Mouse (Mus musculus): ENCODE results near the gene Armt1.
"Not testable (repeated sequence)": the region's sequence is repeated elsewhere in the genome, so short reads cannot be mapped to it uniquely, and the experiment has no call there.

Gene Armt1

GRCm38 (mm10) chr10:4432123-4432931, at the start of gene Armt1, which contains the start of gene Rmnd1:
Armt1 (plus strand) TSS chr10:4432467.
Rmnd1 (minus strand) TSS chr10:4432388.
- DNase-seq, result peak; percentile 97

GRCm38 (mm10) chr10:4384244-4384643, 48.0 kb upstream of the Armt1 start:
- DNase-seq, result no peak

GRCm38 (mm10) chr10:4386609-4387591, 45.4 kb upstream of the Armt1 start:
- DNase-seq, result peak; percentile 98

GRCm38 (mm10) chr10:4387701-4388383, 44.4 kb upstream of the Armt1 start, which contains the start of gene Zbtb2:
Zbtb2 (minus strand) TSS chr10:4388108.
- peak; percentile 82 for DNase-seq

- no peak for DNase-seq
These were observed 43.9 kb upstream of the Armt1 start for GRCm38 (mm10) chr10:4388384-4388745.

- no peak for DNase-seq
These were observed 43.2 kb upstream of the Armt1 start for GRCm38 (mm10) chr10:4389036-4389435.

- DNase-seq, result no peak
These were observed 42.7 kb upstream of the Armt1 start for GRCm38 (mm10) chr10:4389461-4390112.

GRCm38 (mm10) chr10:4390550-4390949, 41.7 kb upstream of the Armt1 start:
- DNase-seq, result no peak

GRCm38 (mm10) chr10:4391076-4391475, 41.2 kb upstream of the Armt1 start:
- no peak for DNase-seq

- peak; percentile 54 for DNase-seq
These were observed 40.4 kb upstream of the Armt1 start for GRCm38 (mm10) chr10:4391851-4392250.

GRCm38 (mm10) chr10:4395321-4395720, 36.9 kb upstream of the Armt1 start:
- no peak for DNase-seq

- DNase-seq, result no peak
These were observed 34.2 kb upstream of the Armt1 start for GRCm38 (mm10) chr10:4398058-4398457.

GRCm38 (mm10) chr10:4404895-4405491, 27.3 kb upstream of the Armt1 start:
- peak; percentile 54 for DNase-seq

GRCm38 (mm10) chr10:4405511-4405910, 26.8 kb upstream of the Armt1 start:
- no peak for DNase-seq

GRCm38 (mm10) chr10:4407191-4407590, 25.1 kb upstream of the Armt1 start:
- DNase-seq, result no peak

- DNase-seq, result peak; percentile 66
These were observed 7.0 kb upstream of the Armt1 start for GRCm38 (mm10) chr10:4425245-4425644.

- DNase-seq, result no peak
These were observed 1.9 kb upstream of the Armt1 start for GRCm38 (mm10) chr10:4430399-4430798.

GRCm38 (mm10) chr10:4430826-4431225, 1.4 kb upstream of the Armt1 start:
- peak; percentile 58 for DNase-seq

GRCm38 (mm10) chr10:4431746-4432122, 533 bp upstream of the Armt1 start:
- DNase-seq, result no peak

GRCm38 (mm10) chr10:4432996-4433755, 909 bp downstream of the Armt1 start:
- peak; percentile 28 for DNase-seq

GRCm38 (mm10) chr10:4433871-4434270, 1.6 kb downstream of the Armt1 start:
- not testable (repeated sequence) for DNase-seq

Data from kidney, postnatal 10 days (tissue).